Mouse (Mus musculus): Measurements from ENCODE around the gene 1700029F12Rik. TPM values are rescaled to one million over a fixed set of nuclear protein-coding genes. Genes with fewer than 3 reads are reported as not detected.

The 1700029F12Rik gene
- polyA plus RNA-seq (2015; fragmentation: Nextera tagmentation; extraction: Ambion mirVana): not detected in 2 replicates

GRCm38 (mm10) chr13:97034262-97034661, at the start of gene 1700029F12Rik:
TSS of gene 1700029F12Rik (minus strand) at chr13:97034362.
- Histone ChIP-seq H3K4me1 (no peaks in the 10 kb centered on the region), H3K27ac (no peak within 1 kb of the TSS), H3K4me3 (no peak within 1 kb of the TSS), H3K4me2 (no peak within 1 kb of the TSS), H3K9me3 (no peaks in the 10 kb centered on the region), H3K9ac (no peak within 1 kb of the TSS), H3K36me3 (no peaks in the 10 kb centered on the region), H3K27me3 (no peaks in the 10 kb centered on the region)
- WGBS: 68% methylated on average over 2 of the region's 2 CpGs
- no peak for ATAC-seq (ENCODE audit: insufficient number of reproducible peaks, insufficient read depth, low FRiP score, low TSS enrichment, low read depth)

DNA sequence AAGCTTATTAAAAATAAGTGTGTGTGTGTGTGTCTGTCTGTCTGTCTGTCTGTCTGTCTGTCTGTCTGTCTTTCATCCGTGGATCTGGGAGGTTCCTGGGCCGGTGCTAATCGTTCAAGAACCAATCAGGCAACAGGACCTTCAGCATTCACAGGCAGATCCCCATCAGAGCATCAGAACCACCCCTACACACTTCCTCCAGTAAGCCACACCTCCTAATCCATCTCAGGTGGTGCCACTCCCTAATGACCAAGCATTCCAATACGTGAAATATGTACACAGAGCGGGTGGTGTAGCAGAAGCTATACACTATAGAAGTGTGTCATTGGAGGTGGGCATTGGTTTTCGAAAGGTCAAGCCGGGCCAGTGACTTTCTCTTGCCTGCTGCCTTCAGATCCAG, 48.3 kb upstream of the 1700029F12Rik start:
- Histone ChIP-seq H3K4me1 (peaks cover 8% of the 10 kb centered on the region; the same call in 1 of the 2 replicates), H3K4me3 (no peak overlapping the region), H3K9me3 (no peaks in the 10 kb centered on the region), H3K9ac (no peak overlapping the region), H3K27me3 (no peaks in the 10 kb centered on the region), H3K27ac (no peak overlapping the region), H3K36me3 (no peaks in the 10 kb centered on the region), H3K4me2 (no peak overlapping the region)
- ATAC-seq (ENCODE audit: insufficient number of reproducible peaks, insufficient read depth, low FRiP score, low TSS enrichment, low read depth): no peak
- 86% methylated on average over 7 of the region's 7 CpGs for WGBS

- H3K9ac ChIP-seq: no peak overlapping the region
- H3K27me3 ChIP-seq: no peaks in the 10 kb centered on the region
- no peak overlapping the region for H3K4me2 ChIP-seq
- H3K4me3 ChIP-seq: no peak overlapping the region
- no peaks in the 10 kb centered on the region for H3K36me3 ChIP-seq
- 49% methylated on average over 3 of the region's 3 CpGs for WGBS
- no peak for ATAC-seq (ENCODE audit: insufficient number of reproducible peaks, insufficient read depth, low FRiP score, low TSS enrichment, low read depth)
- no peaks in the 10 kb centered on the region for H3K9me3 ChIP-seq
- no peak overlapping the region for H3K27ac ChIP-seq
- H3K4me1 ChIP-seq: peaks cover 8% of the 10 kb centered on the region; the same call in 1 of the 2 replicates
Observed at GRCm38 (mm10) chr13:97080615-97081014, 46.5 kb upstream of the 1700029F12Rik start.

- Histone ChIP-seq H3K9me3 (no peaks in the 10 kb centered on the region), H3K36me3 (no peaks in the 10 kb centered on the region), H3K4me1 (peaks cover 8% of the 10 kb centered on the region; the same call in 1 of the 2 replicates), H3K4me2 (no peak overlapping the region), H3K27me3 (no peaks in the 10 kb centered on the region), H3K4me3 (no peak overlapping the region), H3K27ac (no peak overlapping the region), H3K9ac (no peak overlapping the region)
- ATAC-seq (ENCODE audit: insufficient number of reproducible peaks, insufficient read depth, low FRiP score, low TSS enrichment, low read depth): no peak
- WGBS: 74% methylated on average over 2 of the region's 2 CpGs
Observed at GRCm38 (mm10) chr13:97080201-97080600, 46.0 kb upstream of the 1700029F12Rik start.

DNA sequence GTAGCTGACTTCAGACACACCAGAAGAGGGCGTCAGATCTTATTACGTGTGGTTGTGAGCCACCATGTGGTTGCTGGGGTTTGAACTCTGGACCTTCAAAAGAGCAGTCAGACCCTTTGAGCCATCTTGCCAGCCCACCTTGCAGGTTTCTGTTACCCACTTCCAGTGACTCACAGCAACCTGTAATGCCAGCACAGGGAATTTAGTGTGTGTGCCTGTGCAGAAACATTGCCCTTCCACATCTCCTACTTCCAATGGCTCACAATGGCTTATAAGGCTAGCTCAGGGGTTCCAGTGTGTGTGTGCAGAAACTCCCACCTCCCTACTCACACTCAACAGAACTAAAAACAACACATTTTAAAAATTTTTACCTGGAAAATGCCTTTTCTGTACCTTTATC, 43.4 kb upstream of the 1700029F12Rik start:
- H3K27me3 ChIP-seq: peaks cover 6% of the 10 kb centered on the region
- 87% methylated on average over 2 of the region's 2 CpGs for WGBS

GRCm38 (mm10) chr13:97073497-97073896, 39.3 kb upstream of the 1700029F12Rik start:
- Histone ChIP-seq H3K27ac (no peak overlapping the region), H3K36me3 (no peaks in the 10 kb centered on the region), H3K4me3 (no peak overlapping the region), H3K9me3 (no peaks in the 10 kb centered on the region), H3K4me1 (no peaks in the 10 kb centered on the region), H3K9ac (no peak overlapping the region), H3K27me3 (peaks cover 20% of the 10 kb centered on the region), H3K4me2 (no peak overlapping the region)
- 48% methylated on average over 1 of the region's 1 CpGs for WGBS
- no peak for ATAC-seq (ENCODE audit: insufficient number of reproducible peaks, insufficient read depth, low FRiP score, low TSS enrichment, low read depth)

More for the DNA sequence above, 43.4 kb upstream of the 1700029F12Rik start:
- no peaks in the 10 kb centered on the region for H3K9me3 ChIP-seq
- peaks cover 8% of the 10 kb centered on the region; the same call in 1 of the 2 replicates for H3K4me1 ChIP-seq
- ATAC-seq (ENCODE audit: insufficient number of reproducible peaks, insufficient read depth, low FRiP score, low TSS enrichment, low read depth): no peak
- H3K36me3 ChIP-seq: no peaks in the 10 kb centered on the region
- H3K27ac ChIP-seq: no peak overlapping the region
- no peak overlapping the region for H3K4me3 ChIP-seq
- no peak overlapping the region for H3K9ac ChIP-seq
- no peak overlapping the region for H3K4me2 ChIP-seq

- under 1% methylated on average over 40 of the region's 76 CpGs for WGBS
- Histone ChIP-seq H3K36me3 (no peaks in the 10 kb centered on the region), H3K9me3 (no peaks in the 10 kb centered on the region), H3K4me1 (no peaks in the 10 kb centered on the region), H3K9ac (peak overlapping the region; percentile 79), H3K4me3 (peak overlapping the region; percentile 85), H3K27me3 (peaks cover 31% of the 10 kb centered on the region), H3K4me2 (peak overlapping the region; percentile 92), H3K27ac (no peak overlapping the region)
- peak; percentile 76 for ATAC-seq (ENCODE audit: insufficient number of reproducible peaks, insufficient read depth, low FRiP score, low TSS enrichment, low read depth)
Observed at GRCm38 (mm10) chr13:97071626-97072241, 37.6 kb upstream of the 1700029F12Rik start.

- Histone ChIP-seq H3K27ac (no peak overlapping the region), H3K4me3 (peak overlapping the region; percentile 85), H3K9ac (peak overlapping the region; percentile 79), H3K36me3 (no peaks in the 10 kb centered on the region), H3K4me1 (no peaks in the 10 kb centered on the region), H3K27me3 (peaks cover 37% of the 10 kb centered on the region), H3K4me2 (peak overlapping the region; percentile 92), H3K9me3 (no peaks in the 10 kb centered on the region)
- peak; percentile 48; the same call in 1 of the 2 replicates for ATAC-seq (ENCODE audit: insufficient number of reproducible peaks, insufficient read depth, low FRiP score, low TSS enrichment, low read depth)
- under 1% methylated on average over 75 of the region's 85 CpGs for WGBS
Observed at GRCm38 (mm10) chr13:97070931-97071625, 36.9 kb upstream of the 1700029F12Rik start.

- no peaks in the 10 kb centered on the region for H3K36me3 ChIP-seq
- no peaks in the 10 kb centered on the region for H3K4me1 ChIP-seq
- no peak overlapping the region for H3K4me2 ChIP-seq
- no peak for ATAC-seq (ENCODE audit: insufficient number of reproducible peaks, insufficient read depth, low FRiP score, low TSS enrichment, low read depth)
- H3K27me3 ChIP-seq: peaks cover 36% of the 10 kb centered on the region
- WGBS: 38% methylated on average over 8 of the region's 8 CpGs
- no peaks in the 10 kb centered on the region for H3K9me3 ChIP-seq
- H3K27ac ChIP-seq: no peak overlapping the region
- no peak overlapping the region for H3K4me3 ChIP-seq
- no peak overlapping the region for H3K9ac ChIP-seq
Observed at GRCm38 (mm10) chr13:97068151-97068550, 34.0 kb upstream of the 1700029F12Rik start.

DNA sequence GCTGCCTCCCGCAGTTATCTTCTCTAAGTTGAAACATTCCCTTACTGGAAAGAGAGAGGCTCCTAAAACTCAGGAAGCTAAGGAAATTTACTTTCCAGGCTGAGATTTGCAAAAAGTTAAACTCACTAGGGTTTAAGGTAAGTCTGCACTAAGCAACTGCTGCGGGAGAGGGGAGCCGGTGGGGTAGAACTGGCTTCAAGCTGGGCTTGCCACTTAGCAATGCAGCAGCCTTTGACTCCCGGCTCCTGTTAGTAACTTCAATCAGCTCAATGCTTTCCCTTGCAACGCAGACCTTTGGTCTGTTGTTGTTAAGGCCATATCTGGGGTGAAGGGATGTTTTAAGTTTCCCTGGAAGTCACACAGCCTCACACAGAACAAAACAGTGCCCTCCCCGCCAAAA, 33.5 kb upstream of the 1700029F12Rik start:
- no peaks in the 10 kb centered on the region for H3K9me3 ChIP-seq
- no peak overlapping the region for H3K9ac ChIP-seq
- 8% methylated on average over 6 of the region's 6 CpGs for WGBS
- H3K27ac ChIP-seq: no peak overlapping the region
- no peaks in the 10 kb centered on the region for H3K4me1 ChIP-seq
- no peak for ATAC-seq (ENCODE audit: insufficient number of reproducible peaks, insufficient read depth, low FRiP score, low TSS enrichment, low read depth)
- no peak overlapping the region for H3K4me3 ChIP-seq
- no peak overlapping the region for H3K4me2 ChIP-seq
- no peaks in the 10 kb centered on the region for H3K36me3 ChIP-seq
- peaks cover 31% of the 10 kb centered on the region for H3K27me3 ChIP-seq

GRCm38 (mm10) chr13:97066649-97067550, 32.7 kb upstream of the 1700029F12Rik start, which contains the start of gene Fam169a:
TSS of gene Fam169a (plus strand) at chr13:97067286.
- H3K27ac ChIP-seq: no peak within 1 kb of the TSS
- 47% methylated on average over 15 of the region's 15 CpGs for WGBS

More at GRCm38 (mm10) chr13:97066649-97067550, 32.7 kb upstream of the 1700029F12Rik start, which contains the start of gene Fam169a:
- Histone ChIP-seq H3K4me3 (no peak within 1 kb of the TSS), H3K4me1 (no peaks in the 10 kb centered on the region), H3K4me2 (no peak within 1 kb of the TSS), H3K9me3 (no peaks in the 10 kb centered on the region), H3K36me3 (no peaks in the 10 kb centered on the region), H3K9ac (no peak within 1 kb of the TSS), H3K27me3 (peaks cover 30% of the 10 kb centered on the region)
- ATAC-seq (ENCODE audit: insufficient number of reproducible peaks, insufficient read depth, low FRiP score, low TSS enrichment, low read depth): no peak

Data from embryonic facial prominence, embryonic 13.5 days (tissue).